Mouse (Mus musculus) megakaryocyte, embryonic 14.5 days (primary cell): ENCODE data around the gene Rnaset2a.
"Not testable (repeated sequence)": the region's sequence is repeated elsewhere in the genome, so short reads cannot be mapped to it uniquely, and the experiment has no call there.

Source experiments
- FLI1 ChIP-seq: IDR thresholded peaks from 2 replicates; pipeline ENCODE4 v1.6.1; 2012; ENCODE audit warnings: low read length, inconsistent platforms, mixed read lengths
- GATA1 ChIP-seq: IDR thresholded peaks from 3 replicates; pipeline ENCODE4 v1.6.1; 2012; ENCODE audit warnings: mixed read lengths, low read length, inconsistent platforms, borderline replicate concordance

DNA sequence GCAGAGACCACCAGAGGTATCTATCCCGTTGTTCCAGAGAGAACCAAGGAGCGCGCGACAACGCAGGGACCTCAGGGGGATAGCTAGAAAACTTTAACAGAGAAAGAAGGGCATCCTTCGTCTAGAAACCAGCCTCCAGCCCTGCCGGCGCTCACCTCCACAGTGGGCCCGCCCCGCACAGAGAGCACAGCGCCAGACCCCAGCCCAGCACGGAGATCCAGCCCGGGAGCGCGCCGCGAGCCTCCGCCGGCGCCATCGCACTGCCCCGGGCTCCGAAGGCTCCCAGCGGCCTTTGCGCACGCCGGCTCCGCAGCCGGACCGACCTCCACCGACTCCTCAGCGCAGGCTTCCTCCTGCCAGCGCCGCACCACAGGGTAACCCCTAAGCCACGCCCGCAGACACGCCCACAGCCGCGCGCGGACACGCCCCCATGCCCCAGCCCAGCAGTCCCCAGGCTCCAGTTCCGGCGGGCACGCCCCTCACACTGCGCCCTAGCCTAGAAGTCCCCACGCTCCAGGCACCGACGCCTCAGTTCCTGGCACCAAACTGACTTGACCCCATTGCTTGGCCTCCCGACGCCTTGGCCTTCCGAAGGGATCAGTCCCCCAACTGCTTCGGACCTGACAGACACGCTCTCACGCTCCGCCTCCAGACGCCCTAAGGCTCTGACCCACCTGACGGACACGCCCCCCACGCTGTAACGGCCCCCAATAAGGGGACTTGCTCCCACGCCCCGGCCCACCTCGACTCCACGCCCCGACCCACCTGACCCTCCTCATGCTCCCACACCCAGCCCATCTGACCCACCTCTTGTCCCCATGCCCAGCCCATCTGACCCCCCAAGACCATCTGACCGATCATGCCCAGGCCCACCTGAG, at the start of gene Rnaset2a, which contains the start of gene Gm49673:
- TF ChIP-seq GATA1, FLI1: not testable (repeated sequence)
